Comparison of ENCODE assay signal across 9 mouse cellular contexts in genomic region chr1:81301661-81302060, GRCm38 (mm10).
DNase-seq lines count a peak whose midpoint lies in the region; ATAC-seq and TF ChIP-seq lines count a peak whose summit lies in the region.
"Had no signal": no experiment of that assay in that cellular context is flagged by ENCODE, and none has a peak within 500 bp of the region (broad histone marks: within the 10 kb centered on the region; RNA-seq: fewer than 3 reads in every experiment).

No protein-coding gene starts in this region.

- TF ChIP-seq RAD21 in CH12.LX (IDR thresholded peaks at IDR 0.05; ENCODE audit: low read depth, low read length), result peak; percentile 69

- H3K4me1 ChIP-seq in CH12.LX (ENCODE audit: control insufficient read depth in 1 of 2, insufficient read depth in 2 of 2), result peaks cover 0 to 24% of the 10 kb centered on the region in 2 experiments; a peak in 2 of 4 replicates
- H3K4me1 ChIP-seq in hindbrain, embryonic 15.5 days (replicated peaks), result no peaks in the 10 kb centered on the region
- H3K4me1 ChIP-seq: lung, embryonic 15.5 days had no signal

- H3K4me2 ChIP-seq in CH12.LX (ENCODE audit: insufficient read depth, low read depth, poor library complexity, severe bottlenecking), result no peak overlapping the region
- no peak overlapping the region for H3K4me2 ChIP-seq in hindbrain, embryonic 15.5 days
- H3K4me2 ChIP-seq: lung, embryonic 15.5 days had no signal

- no peaks in the 10 kb centered on the region for H3K79me2 ChIP-seq in CH12.LX (replicated peaks; ENCODE audit: control insufficient read depth, extremely low read depth, insufficient read depth, poor library complexity, severe bottlenecking)

- no peak for TF ChIP-seq POLR2A in CH12.LX (IDR thresholded peaks at IDR 0.05; ENCODE audit: low read depth, low read length)

- no peaks in the 10 kb centered on the region for H3K27me3 ChIP-seq in CH12.LX (replicated peaks)
- no peaks in the 10 kb centered on the region for H3K27me3 ChIP-seq in hindbrain, embryonic 15.5 days
- H3K27me3 ChIP-seq: lung, embryonic 15.5 days had no signal

- 6% methylated on average over 2 of the region's 2 CpGs for WGBS in hindbrain, embryonic 15.5 days

- TF ChIP-seq CTCF in CH12.LX (conservative IDR thresholded peaks at IDR 0.05 in 1 of 2, IDR thresholded peaks at IDR 0.05 in 1 of 2; ENCODE audit: low read depth in 2 of 2, low read length in 2 of 2), result peak; percentile 20 to 68; a peak in 2 of 4 replicates

- no peak overlapping the region for H3K27ac ChIP-seq in CH12.LX (ENCODE audit: insufficient read depth, low read depth)
- no peak overlapping the region for H3K27ac ChIP-seq in hindbrain, embryonic 15.5 days (replicated peaks)
- H3K27ac ChIP-seq: lung, embryonic 15.5 days had no signal

- dilution Hi-C loops in CH12.LX (cut with MboI; ENCODE audit: extremely low pct_ligation_motif_present, extremely low pct_unique_long_range_greater_than_20kb, low sequenced_read_pairs), result no loop called here

- H3K9me3 ChIP-seq in CH12.LX (replicated peaks; ENCODE audit: low read length), result no peaks in the 10 kb centered on the region
- no peaks in the 10 kb centered on the region for H3K9me3 ChIP-seq in hindbrain, embryonic 15.5 days
- H3K9me3 ChIP-seq: lung, embryonic 15.5 days had no signal

- no peak overlapping the region for H3K4me3 ChIP-seq in CH12.LX (replicated peaks in 1 of 3; ENCODE audit: low read depth in 2 of 3, low read length in 2 of 3, poor library complexity in 1 of 3)
- H3K4me3 ChIP-seq in hindbrain, embryonic 15.5 days, result no peak overlapping the region
- H3K4me3 ChIP-seq: lung, embryonic 15.5 days had no signal

- no peak overlapping the region for H3K9ac ChIP-seq in CH12.LX (ENCODE audit: insufficient read depth, low read depth)
- no peak overlapping the region for H3K9ac ChIP-seq in hindbrain, embryonic 15.5 days
- H3K9ac ChIP-seq: lung, embryonic 15.5 days had no signal

- H3K36me3 ChIP-seq in CH12.LX (replicated peaks in 1 of 2; ENCODE audit: control insufficient read depth in 1 of 2, insufficient read depth in 1 of 2, low read length in 1 of 2), result no peaks in the 10 kb centered on the region
- no peaks in the 10 kb centered on the region for H3K36me3 ChIP-seq in hindbrain, embryonic 15.5 days
- H3K36me3 ChIP-seq: lung, embryonic 15.5 days had no signal

- no peak for TF ChIP-seq EP300 in CH12.LX (IDR thresholded peaks at IDR 0.05; ENCODE audit: low read length)

- peak; percentile 34 for DNase-seq in heart, adult 11 months
- DNase-seq in heart, adult 8-10 months (ENCODE audit: low spot score), result no peak
- peak; percentile 65 for DNase-seq in CH12.LX (ENCODE audit: extremely low read depth)
- peak; percentile 30 to 70 for DNase-seq in cerebellum, postnatal 25 days
- DNase-seq in thymus, postnatal 14 days, result peak; percentile 43
- DNase-seq in adrenal gland, adult 18-20 months (ENCODE audit: low spot score in 2 of 2), result no peak

- in situ Hi-C loops in CH12.LX (cut with MboI; ENCODE audit: low pct_ligation_motif_present, low pct_unique_long_range_greater_than_20kb, low sequenced_read_pairs), result loop anchor here (25.0 kb wide), 1 partner anchor 986 kb away; the partner anchor contains the start of gene Irs1

- ATAC-seq in hindbrain, embryonic 15.5 days (ENCODE audit: low FRiP score, low read depth), result peak; percentile 59; the same call in 1 of the 2 replicates
- peak; percentile 81 for ATAC-seq in megakaryocyte-erythroid progenitor cell, adult 5-6 weeks (replicated peaks; ENCODE audit: low FRiP score, low TSS enrichment, poor library complexity, severe bottlenecking)

TF ChIP-seq in CH12.LX, 34 proteins besides CTCF, POLR2A, EP300 and RAD21:
- no peak for TF ChIP-seq JUND (conservative IDR thresholded peaks at IDR 0.05; ENCODE audit: low read depth, low read length)
- TF ChIP-seq ZKSCAN1 (IDR thresholded peaks at IDR 0.05; ENCODE audit: borderline replicate concordance, low read depth, low read length), result no peak
- TF ChIP-seq SIN3A (IDR thresholded peaks at IDR 0.05; ENCODE audit: low read length), result no peak
- no peak for TF ChIP-seq IRF4 (IDR thresholded peaks at IDR 0.05; ENCODE audit: low read depth, low read length)
- 0 out of 2 replicates have a peak, but pooled peaks have one; percentile 9 for TF ChIP-seq SMC3 (IDR thresholded peaks at IDR 0.05; ENCODE audit: low read depth, low read length)
- no peak for TF ChIP-seq POLR2AphosphoS2 (IDR thresholded peaks at IDR 0.05; ENCODE audit: low read depth, low read length)
- no peak for TF ChIP-seq E2F4 (IDR thresholded peaks at IDR 0.05; ENCODE audit: insufficient replicate concordance, low read depth, low read length)

Comparison
In these comparisons a context has a peak if more than half of its experiments do, and no peak if none do; other contexts are left out.
1. DNase-seq: peak in heart, adult 11 months (single experiment), CH12.LX (single experiment), cerebellum, postnatal 25 days (2 of 2) and thymus, postnatal 14 days (single experiment); none in heart, adult 8-10 months (single experiment) and adrenal gland, adult 18-20 months (0 of 2).